Mouse (Mus musculus) E14TG2a.4 (cell line): ENCODE measurements at regions not wholly inside any gene's neighbourhood (a gene's known extent, or its start where the extent isn't known, plus 50 kb on each side); places are given as distances from the start of the nearest gene placed in this dataset.

ENCODE experiments used
- CTCF ChIP-seq: conservative IDR thresholded peaks from 2 replicates; pipeline ENCODE4 v1.5.1; 2014; ENCODE audit warnings: low read length
- NANOG ChIP-seq: IDR thresholded peaks from 2 replicates; pipeline ENCODE4 v1.6.1; 2014; ENCODE audit warnings: borderline replicate concordance, low read length, mixed read lengths
- POU5F1 ChIP-seq: IDR thresholded peaks from 2 replicates; pipeline ENCODE4 v1.6.1; 2014; ENCODE audit warnings: low read length, borderline replicate concordance

DNA sequence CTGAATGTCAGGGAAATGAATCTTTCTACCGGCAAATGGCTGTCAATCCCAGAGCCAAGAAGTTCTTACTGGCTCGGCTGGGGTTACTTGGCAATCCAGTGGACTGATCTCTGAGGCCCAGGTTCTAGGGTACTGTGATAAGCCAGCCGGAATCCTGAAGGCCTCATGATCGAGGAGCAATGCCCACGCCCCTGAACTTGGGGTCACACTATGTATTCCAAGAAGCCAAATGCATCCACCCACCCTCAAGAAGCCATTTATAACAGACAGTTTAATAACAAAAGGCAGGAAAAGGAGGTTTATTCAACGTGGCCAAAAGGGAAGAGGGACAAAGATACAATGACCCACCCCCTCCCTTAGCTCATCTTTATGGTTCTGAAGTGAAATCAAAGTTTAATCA lies 144.0 kb downstream of the Bmp7 start:
- TF ChIP-seq CTCF (no peak), NANOG (no peak), POU5F1 (no peak)
